In the genomic region with DNA sequence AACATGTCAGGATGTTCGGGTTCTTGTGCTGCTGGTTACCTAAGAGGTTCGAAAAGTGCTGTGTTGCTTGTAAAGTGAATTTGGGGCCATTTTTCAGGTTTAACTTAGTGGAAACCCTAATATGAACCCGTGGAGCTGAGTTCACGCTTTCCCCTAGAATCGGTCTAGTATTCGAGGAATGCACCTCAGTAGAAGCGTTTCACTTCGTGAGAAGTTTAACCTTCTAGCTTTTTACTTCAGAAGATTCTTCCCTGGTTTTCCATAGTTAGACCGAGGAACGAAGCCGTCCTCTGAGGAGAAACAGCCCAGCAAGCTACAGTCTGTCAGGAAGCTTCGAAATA, we compare ENCODE assay signal across 8 mouse cellular contexts. TPM values are rescaled to one million over a fixed set of nuclear protein-coding genes. Genes with fewer than 3 reads are reported as not detected.
A peak's percentile ranks its signal among the peaks of the same experiment; 100 is the strongest.
DNase-seq lines count a peak whose midpoint lies in the region; ATAC-seq and TF ChIP-seq lines count a peak whose summit lies in the region.

No protein-coding gene starts in this region.

- no peak for TF ChIP-seq CTCF in liver, embryonic 14.5 days (IDR thresholded peaks at IDR 0.05; ENCODE audit: low read depth)

- ATAC-seq in heart, embryonic 11.5 days (replicated peaks; ENCODE audit: insufficient number of reproducible peaks, low FRiP score, low TSS enrichment) = no peak
- ATAC-seq in CD4-positive, CD25-positive, alpha-beta regulatory T cell, adult 4 months = peak; percentile 18
- ATAC-seq in forebrain, embryonic 12.5 days (ENCODE audit: low FRiP score) = no peak
- peak; percentile 10; the same call in 1 of the 2 replicates for ATAC-seq in liver, embryonic 14.5 days (ENCODE audit: insufficient read depth)

- peak overlapping the region; percentile 78 for H3K4me2 ChIP-seq in heart, embryonic 11.5 days
- H3K4me2 ChIP-seq in forebrain, embryonic 12.5 days = peak overlapping the region; percentile 79
- H3K4me2 ChIP-seq in liver, embryonic 14.5 days (ENCODE audit: low read depth) = peak overlapping the region; percentile 95

- WGBS in heart, embryonic 11.5 days (ENCODE audit: insufficient replicate concordance) = 10% methylated on average over 12 of the region's 12 CpGs
- WGBS in forebrain, embryonic 12.5 days = 12% methylated on average over 12 of the region's 12 CpGs
- WGBS in liver, embryonic 14.5 days (ENCODE audit: insufficient replicate concordance) = 6% methylated on average over 12 of the region's 12 CpGs

- peak overlapping the region; percentile 71 for H3K4me3 ChIP-seq in heart, embryonic 11.5 days (ENCODE audit: low read depth, low read length)
- H3K4me3 ChIP-seq in forebrain, embryonic 12.5 days (replicated peaks) = peak overlapping the region; percentile 96
- peak overlapping the region; percentile 66 to 93 for H3K4me3 ChIP-seq in liver, embryonic 14.5 days (ENCODE audit: insufficient read depth in 1 of 2, low read depth in 2 of 2, low read length in 2 of 2)

- H3K9ac ChIP-seq in heart, embryonic 11.5 days (ENCODE audit: low read depth, low read length) = peak overlapping the region; percentile 66; the same call in 1 of the 2 replicates
- peak overlapping the region; percentile 56 for H3K9ac ChIP-seq in forebrain, embryonic 12.5 days
- peak overlapping the region; percentile 57 for H3K9ac ChIP-seq in liver, embryonic 14.5 days (replicated peaks)

- intact Hi-C loops in heart, postnatal 36 days (cut with DNase I) = loop anchor here (2.0 to 5.0 kb wide), 3 partner anchors 102 to 236 kb away; a partner anchor contains a TSS

- TF ChIP-seq EP300 in liver, embryonic 14.5 days (IDR thresholded peaks at IDR 0.05; ENCODE audit: low read depth) = no peak; the same call in 1 of the 2 replicates

- peaks cover 5% of the 10 kb centered on the region; the same call in 1 of the 2 replicates for H3K4me1 ChIP-seq in heart, embryonic 11.5 days (ENCODE audit: control insufficient read depth, insufficient read depth, low read length)
- peaks cover 17% of the 10 kb centered on the region for H3K4me1 ChIP-seq in forebrain, embryonic 12.5 days
- peaks cover 16 to 18% of the 10 kb centered on the region in 2 experiments for H3K4me1 ChIP-seq in liver, embryonic 14.5 days (replicated peaks; ENCODE audit: control insufficient read depth in 2 of 2, insufficient read depth in 2 of 2, low read length in 1 of 2)

- H3K27me3 ChIP-seq in heart, embryonic 11.5 days (ENCODE audit: control insufficient read depth, insufficient read depth, low read length) = no peaks in the 10 kb centered on the region
- H3K27me3 ChIP-seq in forebrain, embryonic 12.5 days = no peaks in the 10 kb centered on the region
- no peaks in the 10 kb centered on the region for H3K27me3 ChIP-seq in liver, embryonic 14.5 days (ENCODE audit: control insufficient read depth, insufficient read depth, low read length)

- H3K36me3 ChIP-seq in heart, embryonic 11.5 days (ENCODE audit: control insufficient read depth, insufficient read depth, low read length) = peaks cover under 1% of the 10 kb centered on the region; the same call in 1 of the 2 replicates
- peaks cover under 1% of the 10 kb centered on the region for H3K36me3 ChIP-seq in forebrain, embryonic 12.5 days (replicated peaks)
- peaks cover 4% of the 10 kb centered on the region for H3K36me3 ChIP-seq in liver, embryonic 14.5 days (replicated peaks; ENCODE audit: control insufficient read depth, insufficient read depth, low read depth)

- no peaks in the 10 kb centered on the region for H3K9me3 ChIP-seq in heart, embryonic 11.5 days (replicated peaks; ENCODE audit: control insufficient read depth, low read length)
- no peaks in the 10 kb centered on the region for H3K9me3 ChIP-seq in forebrain, embryonic 12.5 days
- no peaks in the 10 kb centered on the region for H3K9me3 ChIP-seq in liver, embryonic 14.5 days (ENCODE audit: control insufficient read depth, low read length)

- no peak for DNase-seq in heart, postnatal 36 days
- DNase-seq in liver, embryonic 14.5 days (ENCODE audit: low read depth in 3 of 3, low spot score in 3 of 3) = no peak
- no peak for DNase-seq in right cerebral cortex, postnatal 4 days
- DNase-seq in B cell, adult 2 months = no peak
- no peak for DNase-seq in spleen, postnatal 36 days (ENCODE audit: low spot score in 2 of 2)

- no peak overlapping the region for H3K27ac ChIP-seq in heart, embryonic 11.5 days (ENCODE audit: low read depth, low read length)
- no peak overlapping the region for H3K27ac ChIP-seq in forebrain, embryonic 12.5 days
- no peak overlapping the region; the same call in 1 of the 2 replicates for H3K27ac ChIP-seq in liver, embryonic 14.5 days

RNA-seq across cellular contexts. Expression of a gene that starts 0.3 kb away (rescaled TPM):
- 103 and 109 TPM in 2 replicates for polyA plus RNA-seq in heart, embryonic 11.5 days (2014; fragmentation: Nextera tagmentation; extraction: Ambion mirVana)
- 10 to 100 TPM; 56.6 to 59.7 TPM for total RNA-seq in heart, postnatal 36 days (2021)
- polyA plus RNA-seq in CD4-positive, CD25-positive, alpha-beta regulatory T cell, adult 4 months (2017; shearing (Covaris generic)) = 100 to 1,000 TPM in 1 of 2 experiments, 10 to 100 TPM in 1; 85.5 to 102 TPM
- polyA plus RNA-seq in forebrain, embryonic 12.5 days (2016; fragmentation: Nextera tagmentation; extraction: Ambion mirVana) = 113 TPM in 2 replicates
- 20.6 and 46.0 TPM in 2 replicates for polyA plus RNA-seq in liver, embryonic 14.5 days (2012; rRNA removed)
- 86.9 and 88.0 TPM in 2 replicates for polyA plus RNA-seq in liver, embryonic 14.5 days (2014; fragmentation: Nextera tagmentation; extraction: Ambion mirVana)

Comparison
In these comparisons a context has a peak if more than half of its experiments do, and no peak if none do; other contexts are left out.
1. ATAC-seq: peak in CD4-positive, CD25-positive, alpha-beta regulatory T cell, adult 4 months (single experiment) and liver, embryonic 14.5 days (single experiment); none in heart, embryonic 11.5 days (single experiment) and forebrain, embryonic 12.5 days (single experiment).
2. Peak in every context shown above with its lines, with median percentiles within 50 percentile points of each other: H3K4me2 ChIP-seq, H3K4me3 ChIP-seq and H3K9ac ChIP-seq.